Mouse (Mus musculus) midbrain, embryonic 11.5 days (tissue): Measurements from ENCODE around the gene Ep400. TPM values are rescaled to one million over a fixed set of nuclear protein-coding genes. Genes with fewer than 3 reads are reported as not detected.
"Not testable (repeated sequence)": the region's sequence is repeated elsewhere in the genome, so short reads cannot be mapped to it uniquely, and the experiment has no call there.

Experiments used
- ATAC-seq: fragments of 200-750 bp; cut with Nextera tagmentation; 2 replicates; pipeline ENCODE4 v1.8.0; 2017; ENCODE audit warnings: moderate TSS enrichment, moderate library complexity; ENCODE audit not compliant: low FRiP score
- DNase-seq: peaks from one replicate; pipeline ENCODE4 v3.0.0; 2015; ENCODE audit warnings: low spot score; ENCODE audit errors: missing footprints
- H3K27ac ChIP-seq: fragments of 300-500 bp; sonication (generic); 2 replicates; pipeline ENCODE4 v1.5.1; 2014; ENCODE audit warnings: low read depth, low read length
- H3K27me3 ChIP-seq: fragments of 300-500 bp; sonication (generic); 2 replicates; pipeline ENCODE4 v1.6.1; 2014; ENCODE audit warnings: mild to moderate bottlenecking, low read length, moderate library complexity, mixed read lengths; ENCODE audit not compliant: control insufficient read depth, insufficient read depth
- H3K36me3 ChIP-seq: fragments of 300-500 bp; sonication (generic); 2 replicates; pipeline ENCODE4 v1.6.1; 2014; ENCODE audit warnings: mild to moderate bottlenecking, low read length, moderate library complexity, mixed read lengths; ENCODE audit not compliant: control insufficient read depth, insufficient read depth
- H3K4me1 ChIP-seq: fragments of 300-500 bp; sonication (generic); 2 replicates; pipeline ENCODE4 v1.6.1; 2014; ENCODE audit warnings: low read length; ENCODE audit not compliant: control insufficient read depth, insufficient read depth
- H3K4me2 ChIP-seq: fragments of 300-500 bp; sonication (generic); 2 replicates; pipeline ENCODE4 v1.6.1; 2014; ENCODE audit warnings: mild to moderate bottlenecking, moderate library complexity
- H3K4me3 ChIP-seq: fragments of 300-500 bp; sonication (generic); 2 replicates; pipeline ENCODE4 v1.5.1; 2014; ENCODE audit warnings: low read depth, low read length
- H3K9ac ChIP-seq: fragments of 300-500 bp; sonication (generic); 2 replicates; pipeline ENCODE4 v1.6.1; 2014; ENCODE audit warnings: low read length
- H3K9me3 ChIP-seq: fragments of 300-500 bp; sonication (generic); 2 replicates; pipeline ENCODE4 v1.6.1; 2016; ENCODE audit warnings: low read length; ENCODE audit not compliant: control insufficient read depth
- WGBS: fragments of 180-500 bp; shearing (Covaris S2); extraction: QIAGEN DNeasy Blood & Tissue Kit; methylation state at CpG from one replicate; pipeline ENCODE4 v1.1.7; 2014; 5-methylcytosine and 5-hydroxymethylcytosine counted together
- polyA plus RNA-seq: library from polyadenylated mRNA; unstranded; fragments of >200 nt; fragmentation: Nextera tagmentation; extraction: Ambion mirVana; gene quantifications from 2 replicates; pipeline ENCODE4 v1.2.1, GENCODE M21; 2014

Ep400 gene
- polyA plus RNA-seq, 1 experiment from 2014 or later, result 40.0 TPM

DNA sequence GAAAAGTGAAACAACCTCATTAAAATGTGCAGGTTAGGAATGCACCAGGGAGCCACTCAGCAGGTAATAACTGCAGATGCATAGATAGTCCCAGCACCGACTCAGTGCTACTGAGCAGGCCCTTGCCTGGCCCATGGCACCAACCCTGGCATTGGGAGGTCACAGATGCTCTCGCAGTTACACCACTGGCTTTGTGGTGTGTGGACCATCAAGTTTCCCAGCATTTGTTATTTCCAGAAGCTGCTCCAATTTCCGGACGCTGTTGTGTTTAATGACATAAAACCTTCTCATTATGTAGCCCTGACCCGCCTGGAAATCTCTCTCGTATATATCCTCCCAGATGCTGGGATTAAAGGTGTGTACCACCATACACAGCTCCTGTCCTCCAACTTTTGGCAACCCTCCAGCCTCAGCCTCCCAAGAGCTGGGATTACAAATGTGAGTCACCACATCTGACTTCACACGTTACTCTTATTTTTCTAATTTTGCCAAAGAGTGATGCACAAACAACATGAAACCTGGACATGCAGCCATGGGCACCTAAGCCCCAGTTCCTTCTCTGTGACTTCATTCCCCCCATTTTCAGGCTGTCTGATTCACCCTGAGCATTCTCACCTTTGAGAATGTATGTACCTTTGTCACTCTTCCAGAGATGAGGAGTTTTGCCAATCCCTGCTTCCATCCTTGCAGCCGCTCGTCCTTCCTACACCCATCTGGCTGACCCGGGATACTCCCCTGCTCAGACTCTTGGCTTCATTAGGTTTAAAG, 10.4 kb upstream of the Ep400 start:
- H3K36me3 ChIP-seq, result peaks cover 9% of the 10 kb centered on the region
- 59% methylated on average over 10 of the region's 10 CpGs for WGBS
- DNase-seq (no peak), ATAC-seq (peak; percentile 22)
- H3K27ac ChIP-seq, result no peak overlapping the region
- H3K9ac ChIP-seq, result peak overlapping the region; percentile 69
- H3K27me3 ChIP-seq, result no peaks in the 10 kb centered on the region
- H3K4me2 ChIP-seq, result peak overlapping the region; percentile 95
- H3K4me1 ChIP-seq, result peaks cover 10% of the 10 kb centered on the region
- peak overlapping the region; percentile 65 for H3K4me3 ChIP-seq
- H3K9me3 ChIP-seq, result no peaks in the 10 kb centered on the region

DNA sequence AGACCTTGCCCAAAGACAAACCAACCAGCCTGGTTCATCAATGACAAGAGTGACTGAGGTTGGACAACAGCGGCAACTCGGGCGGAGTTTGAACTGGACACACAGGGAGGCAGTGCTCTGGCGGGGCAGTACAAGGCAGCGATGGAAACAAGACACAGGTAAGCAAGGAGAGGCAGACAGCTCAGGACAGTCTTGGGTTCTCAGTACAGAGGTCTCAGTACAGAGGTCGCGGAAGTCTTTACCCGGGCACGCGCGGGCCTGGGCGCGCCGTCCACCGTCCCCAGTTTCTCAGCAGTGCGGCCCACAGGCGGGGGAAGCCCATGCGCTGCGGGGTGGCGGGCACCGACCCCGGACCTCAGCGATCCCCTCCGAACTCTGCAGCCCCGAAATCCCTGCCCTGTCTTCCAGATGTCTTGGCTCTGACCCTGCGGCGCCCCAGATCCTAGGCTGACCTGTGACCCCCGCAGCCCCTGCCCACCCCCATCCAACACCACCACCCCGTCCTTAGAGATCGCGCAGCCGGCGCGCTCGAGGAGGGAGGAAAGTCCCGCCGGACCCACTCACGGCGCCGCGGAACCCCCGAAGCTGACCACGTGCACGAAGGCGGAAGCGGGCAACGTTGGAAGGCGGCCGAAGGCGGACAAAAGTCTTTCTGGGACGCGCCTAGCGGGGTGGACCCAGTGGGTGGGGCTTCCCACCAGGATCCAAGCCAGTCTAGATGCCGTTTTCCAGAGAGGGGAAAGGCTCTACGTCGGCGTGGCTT, 9.7 kb upstream of the Ep400 start, which contains the start of gene Pus1:
Gene Pus1, minus strand, starts transcription at position 662 of the 763 bp plus-strand sequence.
- Histone ChIP-seq H3K27me3 (no peaks in the 10 kb centered on the region), H3K9ac (peak within 1 kb of the TSS; percentile 69), H3K4me3 (peak within 1 kb of the TSS; percentile 65), H3K4me2 (peak within 1 kb of the TSS; percentile 95), H3K36me3 (peaks cover 5% of the 10 kb centered on the region), H3K4me1 (peaks cover 10% of the 10 kb centered on the region), H3K27ac (no peak within 1 kb of the TSS), H3K9me3 (no peaks in the 10 kb centered on the region)
- peak; percentile 87 for ATAC-seq
- under 1% methylated on average over 57 of the region's 57 CpGs for WGBS
- DNase-seq, result peak; percentile 96

DNA sequence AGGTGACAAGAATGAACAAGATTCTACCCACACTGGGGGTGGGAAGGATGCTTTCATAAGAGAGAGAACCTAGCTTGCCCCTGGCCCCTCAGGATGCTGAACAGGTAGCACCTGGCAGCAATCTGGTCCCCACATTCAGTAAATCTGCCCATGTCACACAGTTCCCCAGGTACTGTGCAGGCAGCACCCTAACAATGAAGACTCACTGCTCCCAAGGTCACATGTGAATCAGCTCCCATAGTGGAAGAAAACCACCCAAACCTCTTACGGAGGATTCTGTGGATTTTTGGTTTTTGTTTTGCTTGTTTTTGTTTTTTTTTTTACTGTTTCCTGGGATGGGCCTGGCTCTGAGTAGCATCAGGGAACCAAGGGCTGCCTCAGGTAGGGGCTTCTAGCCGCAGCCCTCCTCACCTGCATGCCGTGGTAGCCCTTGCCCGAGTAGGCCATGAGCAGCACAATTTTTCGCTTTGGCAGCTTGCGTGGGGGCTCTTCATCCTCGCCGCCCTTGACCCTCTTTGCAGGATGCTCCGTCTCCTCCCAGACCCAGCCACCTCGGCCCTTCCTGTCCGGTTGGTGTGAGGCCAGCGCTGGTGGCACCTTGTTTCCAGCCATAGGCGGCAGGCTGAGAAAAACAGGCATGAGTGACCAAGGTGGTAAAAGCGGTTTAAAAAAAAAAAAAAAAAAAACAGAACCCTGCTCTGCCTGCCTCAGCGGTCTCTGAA, 8.9 kb upstream of the Ep400 start:
- H3K9me3 ChIP-seq, result no peaks in the 10 kb centered on the region
- H3K9ac ChIP-seq, result peak overlapping the region; percentile 69
- no peaks in the 10 kb centered on the region for H3K27me3 ChIP-seq
- WGBS, result 24% methylated on average over 15 of the region's 15 CpGs
- ATAC-seq (no peak), DNase-seq (peak; percentile 80)
- peak overlapping the region; percentile 95 for H3K4me2 ChIP-seq
- H3K36me3 ChIP-seq, result peaks cover 7% of the 10 kb centered on the region
- H3K4me3 ChIP-seq, result peak overlapping the region; percentile 65
- H3K27ac ChIP-seq, result no peak overlapping the region
- H3K4me1 ChIP-seq, result peaks cover 10% of the 10 kb centered on the region

DNA sequence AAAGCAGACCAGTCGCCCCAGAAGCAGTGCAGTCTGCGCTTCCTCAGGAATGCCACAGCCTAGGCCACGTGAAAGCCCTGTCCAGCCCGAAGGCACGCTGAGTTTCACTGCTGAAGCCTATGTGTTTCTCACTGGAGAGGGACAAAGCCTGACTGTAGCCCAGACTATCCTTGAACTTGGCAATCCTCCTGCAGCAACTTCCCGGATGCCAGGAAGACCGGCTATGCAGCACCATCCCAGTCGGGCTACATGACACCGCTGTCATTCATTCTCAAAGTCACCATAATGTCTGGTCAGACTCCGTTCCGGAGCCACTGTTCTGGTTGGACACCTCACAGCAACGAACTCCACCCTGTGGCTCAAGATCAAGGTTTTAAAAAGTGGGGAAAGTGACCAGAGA, 7.7 kb upstream of the Ep400 start:
- Histone ChIP-seq H3K4me2 (no peak overlapping the region), H3K27ac (no peak overlapping the region), H3K4me1 (peaks cover 10% of the 10 kb centered on the region), H3K9me3 (no peaks in the 10 kb centered on the region), H3K36me3 (peaks cover 17% of the 10 kb centered on the region), H3K9ac (no peak overlapping the region), H3K4me3 (no peak overlapping the region), H3K27me3 (no peaks in the 10 kb centered on the region)
- DNase-seq (peak; percentile 37), ATAC-seq (no peak)
- WGBS, result 91% methylated on average over 12 of the region's 12 CpGs

DNA sequence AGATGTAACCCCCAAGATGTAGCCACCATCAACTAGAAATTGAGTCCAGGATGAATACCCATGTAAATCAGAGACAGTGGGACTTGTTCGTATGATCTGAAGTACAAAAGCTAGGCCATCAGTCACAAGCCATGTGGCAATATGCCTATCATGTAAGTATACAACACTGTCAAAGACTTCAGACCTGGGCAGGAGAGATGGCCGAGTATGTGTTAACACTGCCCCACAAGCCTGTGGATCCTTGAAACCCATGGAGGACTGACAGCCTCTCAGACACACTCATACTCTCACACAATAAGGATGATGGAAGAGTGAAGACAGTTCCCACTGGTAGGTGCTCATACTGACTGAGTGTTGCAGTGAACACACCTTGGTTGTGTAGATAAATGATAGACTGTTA, 5.6 kb upstream of the Ep400 start:
- H3K27me3 ChIP-seq, result no peaks in the 10 kb centered on the region
- 91% methylated on average over 2 of the region's 2 CpGs for WGBS
- H3K4me3 ChIP-seq, result no peak overlapping the region
- ATAC-seq, result no peak
- no peak overlapping the region for H3K27ac ChIP-seq
- peaks cover 17% of the 10 kb centered on the region for H3K36me3 ChIP-seq
- H3K9ac ChIP-seq, result no peak overlapping the region
- H3K4me2 ChIP-seq, result no peak overlapping the region
- peak; percentile 70 for DNase-seq
- no peaks in the 10 kb centered on the region for H3K9me3 ChIP-seq
- peaks cover 10% of the 10 kb centered on the region for H3K4me1 ChIP-seq

DNA sequence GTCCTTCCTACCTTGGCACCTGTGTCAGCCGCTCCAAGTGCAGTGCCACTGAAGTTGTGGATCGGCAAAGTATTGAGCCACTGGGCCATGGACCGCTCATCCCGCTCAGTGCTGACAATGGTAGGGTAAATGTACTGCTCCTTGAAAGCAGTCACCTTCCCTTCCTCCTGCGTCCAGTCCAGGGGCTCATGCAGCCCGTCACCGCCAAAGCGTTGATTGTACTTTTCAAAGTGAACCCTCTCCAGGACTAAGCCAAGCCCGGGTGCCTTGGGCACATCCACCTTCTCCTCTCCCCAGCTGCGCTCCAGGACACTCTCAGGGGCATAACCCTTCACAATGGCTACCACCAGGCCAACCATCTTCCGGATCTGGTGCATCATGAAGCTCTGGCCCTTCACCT, 4.0 kb upstream of the Ep400 start:
- H3K36me3 ChIP-seq, result peaks cover 17% of the 10 kb centered on the region
- no peak for DNase-seq
- no peak overlapping the region for H3K4me2 ChIP-seq
- H3K4me1 ChIP-seq, result peaks cover 4% of the 10 kb centered on the region
- WGBS, result 97% methylated on average over 11 of the region's 11 CpGs
- no peak overlapping the region for H3K27ac ChIP-seq
- H3K27me3 ChIP-seq, result no peaks in the 10 kb centered on the region
- no peak overlapping the region for H3K9ac ChIP-seq
- no peak for ATAC-seq
- H3K9me3 ChIP-seq, result no peaks in the 10 kb centered on the region
- no peak overlapping the region for H3K4me3 ChIP-seq

DNA sequence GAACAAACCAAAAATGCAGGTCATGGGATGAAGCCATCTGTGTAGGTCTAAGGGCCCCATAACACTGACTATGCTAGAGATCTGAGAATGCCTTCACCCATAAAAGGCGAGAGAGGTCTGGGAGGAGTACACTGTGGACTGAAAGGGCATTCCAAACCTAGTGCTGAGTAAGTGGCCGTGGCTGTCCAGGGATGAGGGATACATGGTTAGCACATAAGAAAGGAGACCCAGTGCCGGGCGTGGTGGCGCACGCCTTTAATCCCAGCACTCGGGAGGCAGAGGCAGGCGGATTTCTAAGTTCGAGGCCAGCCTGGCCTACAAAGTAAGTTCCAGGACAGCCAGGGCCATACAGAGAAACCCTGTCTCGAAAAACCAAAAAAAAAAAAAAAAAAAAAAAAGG, 2.4 kb upstream of the Ep400 start:
- not testable (repeated sequence) for H3K27ac ChIP-seq, H3K4me2 ChIP-seq, H3K9me3 ChIP-seq, H3K4me3 ChIP-seq, H3K4me1 ChIP-seq, DNase-seq, ATAC-seq, H3K27me3 ChIP-seq, H3K9ac ChIP-seq
- WGBS, result 90% methylated on average over 10 of the region's 10 CpGs
- H3K36me3 ChIP-seq, result peaks cover 17% of the 10 kb centered on the region

DNA sequence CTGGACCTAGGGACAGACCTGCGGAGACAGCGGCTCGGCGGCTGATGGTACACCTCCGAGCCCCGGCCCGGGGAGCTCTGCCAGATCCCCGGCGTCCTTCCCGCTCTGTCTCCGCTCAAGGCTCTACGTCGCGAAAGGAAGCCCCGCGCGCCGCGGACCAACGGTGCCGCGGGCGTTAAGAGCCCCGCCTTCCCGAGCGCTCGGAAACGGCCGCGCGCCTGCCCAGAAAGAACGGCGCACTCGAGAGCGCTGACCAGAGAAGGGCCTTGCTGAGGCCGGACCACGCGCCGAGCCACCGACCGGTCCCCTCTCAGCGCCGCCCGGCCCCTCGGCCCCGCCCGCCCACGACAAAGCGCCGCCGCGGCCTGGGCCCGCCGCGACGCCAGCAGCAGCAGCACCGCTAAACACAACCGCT, 479 bp downstream of the Ep400 start:
- no peaks in the 10 kb centered on the region for H3K9me3 ChIP-seq
- H3K27me3 ChIP-seq, result no peaks in the 10 kb centered on the region
- H3K36me3 ChIP-seq, result peaks cover 13% of the 10 kb centered on the region
- H3K4me1 ChIP-seq, result peaks cover 8% of the 10 kb centered on the region
- ATAC-seq, result peak; percentile 72
- DNase-seq, result peak; percentile 94
- peak overlapping the region; percentile 93 for H3K27ac ChIP-seq
- 0% methylated on average over 44 of the region's 58 CpGs for WGBS
- H3K9ac ChIP-seq, result peak overlapping the region; percentile 94
- H3K4me3 ChIP-seq, result peak overlapping the region; percentile 96
- H3K4me2 ChIP-seq, result peak overlapping the region; percentile 81
